Mouse (Mus musculus) layer of hippocampus, postnatal 10 days (tissue): Measurements from ENCODE around the gene Slc25a28. TPM values are rescaled to one million over a fixed set of nuclear protein-coding genes. Genes with fewer than 3 reads are reported as not detected.

Experiments
- DNase-seq, 2 experiments: peaks; one replicate each; pipeline ENCODE4 v3.0.0; 2021; ENCODE audit warnings: low spot score in 2 of 2
- long read RNA-seq: library from polyadenylated mRNA; stranded (forward); transcript quantifications from one replicate; pipeline ENCODE4 v2.0.0, GENCODE M21; 2023
- total RNA-seq, 2 experiments: library from RNA; stranded (reverse); gene quantifications; 2 replicates each; pipeline ENCODE4 v1.2.3; 2021

Slc25a28 gene
- total RNA-seq: 10 to 100 TPM; 36.2 to 40.2 TPM
- long read RNA-seq, transcript Slc25a28-201 (4 exons, 1,535 nt): major isoform, 16 of 42 reads
- long read RNA-seq, partial matches to known transcripts: 0 of 42 reads
- long read RNA-seq, other reads (novel, unspliced or antisense): 25 of 42 reads

DNA sequence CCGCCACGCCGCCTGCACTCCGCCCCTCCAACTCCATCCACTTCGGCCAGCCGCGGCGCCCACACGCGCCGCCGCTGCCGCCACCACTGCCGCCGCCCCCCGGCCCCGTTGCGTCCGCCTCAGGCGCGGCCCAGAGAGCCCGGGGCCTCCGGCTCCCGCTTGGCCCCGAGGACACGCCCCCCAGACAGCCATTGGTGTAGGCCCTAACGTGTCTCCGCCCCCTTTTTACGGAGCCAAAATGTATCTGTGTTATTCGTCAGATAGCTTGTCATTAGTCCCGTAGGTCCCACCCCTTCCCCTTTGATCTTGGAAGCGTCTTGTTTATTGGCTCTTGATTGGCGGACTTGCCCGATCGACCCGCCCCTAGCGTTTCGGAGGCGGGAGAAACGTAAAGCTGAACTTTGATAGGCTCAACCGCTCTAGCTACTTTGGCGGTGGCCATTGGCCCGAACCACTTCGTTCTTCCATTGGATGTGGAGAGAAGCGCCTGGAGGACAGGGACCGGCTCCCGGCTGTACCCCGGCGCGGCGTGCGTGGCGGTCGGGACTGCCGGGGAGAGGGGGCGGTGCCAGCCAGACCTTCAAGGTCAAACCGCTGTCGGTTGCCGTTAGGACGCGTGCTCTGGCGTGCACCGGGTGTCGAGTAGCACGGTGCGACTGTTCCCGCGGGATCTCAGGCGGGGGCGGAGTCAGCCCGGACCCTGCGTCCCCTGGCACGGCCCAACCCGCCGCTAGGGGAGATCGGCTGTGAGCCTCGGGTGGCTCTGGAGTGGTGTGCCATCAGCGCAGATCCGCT is at the start of gene Slc25a28:
TSS of gene Slc25a28 (minus strand) at position 152 of the 795 bp plus-strand sequence.
- DNase-seq: peak; percentile 97

DNA sequence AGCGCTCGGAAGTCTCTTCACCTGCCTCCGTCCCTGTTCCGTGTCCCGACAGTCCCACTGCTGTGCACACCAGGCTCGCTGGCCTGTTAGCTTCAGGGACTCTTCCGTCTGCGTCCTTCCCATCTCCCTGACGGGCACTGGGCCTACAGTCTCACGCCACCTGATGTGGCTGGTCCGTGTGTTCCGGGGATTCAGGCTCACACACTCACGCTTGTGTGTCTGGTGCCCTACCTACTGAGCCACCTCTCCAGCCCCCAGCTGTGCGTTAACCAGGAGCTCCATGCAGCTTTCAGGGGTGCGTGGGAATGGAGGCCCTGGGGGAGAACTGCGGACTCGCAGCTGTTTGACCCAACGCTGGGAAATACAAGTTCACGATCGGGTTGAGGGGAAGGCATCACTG is 49.5 kb upstream of the Slc25a28 start:
- no peak for DNase-seq

DNA sequence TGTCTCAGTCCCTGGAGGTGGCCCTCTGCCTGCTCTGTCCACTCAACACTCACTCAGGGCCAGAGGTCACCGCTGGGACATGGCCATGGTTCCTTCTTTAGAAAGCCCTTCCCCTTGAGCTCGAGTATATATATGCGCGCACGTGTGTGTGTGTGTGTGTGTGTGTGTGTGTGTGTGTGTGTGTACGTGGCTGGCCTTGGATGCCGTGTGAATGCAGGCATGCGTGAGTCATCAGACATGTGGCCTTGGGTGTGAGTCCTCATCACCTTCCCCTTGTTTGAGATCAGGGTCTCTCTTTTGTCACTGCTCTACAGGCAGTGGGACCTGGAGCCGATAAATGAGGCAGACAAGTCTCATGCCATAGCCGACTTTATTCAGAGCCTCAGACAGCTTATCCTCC is 48.8 kb upstream of the Slc25a28 start:
- DNase-seq: no peak

DNA sequence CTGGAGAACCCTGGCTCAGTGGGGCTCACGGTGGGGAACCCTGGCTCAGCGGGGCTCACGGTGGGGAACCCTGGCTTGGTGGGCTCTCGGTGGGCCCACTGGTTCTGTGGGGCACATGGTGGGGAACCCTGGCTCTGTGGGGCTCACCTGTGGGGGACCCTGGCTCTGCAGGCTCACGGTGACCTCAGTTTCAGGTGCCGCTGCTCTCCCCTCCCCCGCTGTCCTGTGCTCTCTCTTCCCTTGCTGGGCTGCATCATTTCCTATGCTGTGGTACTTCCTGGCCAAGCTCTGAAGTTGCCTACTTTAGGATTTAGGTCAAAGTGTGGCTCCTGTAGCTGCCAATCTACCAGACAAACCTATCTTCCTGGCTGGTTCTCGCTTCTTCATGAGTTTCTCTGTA is 48.2 kb upstream of the Slc25a28 start:
- DNase-seq: no peak

DNA sequence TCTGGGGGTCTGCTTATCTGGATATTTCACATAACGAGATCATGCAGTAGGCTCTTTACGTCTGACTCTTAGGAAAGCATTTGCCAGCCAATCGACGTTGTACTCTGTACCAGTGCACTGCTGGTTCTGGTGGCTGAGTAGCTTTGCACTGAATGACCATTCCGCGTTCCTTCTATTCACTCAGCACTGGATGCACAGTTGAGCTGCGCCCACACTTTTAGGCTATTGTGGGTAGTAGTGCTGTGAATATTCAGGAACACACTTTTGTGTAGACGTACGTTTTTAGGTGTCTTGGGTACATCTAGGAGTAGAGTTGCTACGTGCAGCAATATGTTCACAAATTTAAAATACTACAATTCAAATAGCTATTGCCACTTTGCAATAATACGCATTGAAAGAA is 45.4 kb upstream of the Slc25a28 start:
- no peak for DNase-seq

DNA sequence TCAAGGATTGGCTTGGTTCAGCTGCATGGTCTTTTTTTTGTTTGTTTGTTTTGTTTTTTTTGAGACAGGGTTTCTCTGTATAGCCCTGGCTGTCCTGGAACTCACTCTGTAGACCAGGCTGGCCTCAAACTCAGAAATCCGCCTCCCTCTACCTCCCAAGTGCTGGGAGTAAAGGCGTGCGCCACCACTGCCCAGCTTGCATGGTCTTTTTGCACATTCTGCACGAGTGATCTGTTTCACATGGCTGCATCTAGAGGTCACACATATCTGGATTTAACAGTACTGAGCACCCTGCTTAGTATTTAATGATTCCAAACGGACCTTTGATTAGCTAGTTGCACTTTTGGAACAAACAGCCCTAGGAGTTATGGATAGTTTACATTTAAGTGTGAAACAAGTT is 37.3 kb upstream of the Slc25a28 start:
- no peak for DNase-seq

DNA sequence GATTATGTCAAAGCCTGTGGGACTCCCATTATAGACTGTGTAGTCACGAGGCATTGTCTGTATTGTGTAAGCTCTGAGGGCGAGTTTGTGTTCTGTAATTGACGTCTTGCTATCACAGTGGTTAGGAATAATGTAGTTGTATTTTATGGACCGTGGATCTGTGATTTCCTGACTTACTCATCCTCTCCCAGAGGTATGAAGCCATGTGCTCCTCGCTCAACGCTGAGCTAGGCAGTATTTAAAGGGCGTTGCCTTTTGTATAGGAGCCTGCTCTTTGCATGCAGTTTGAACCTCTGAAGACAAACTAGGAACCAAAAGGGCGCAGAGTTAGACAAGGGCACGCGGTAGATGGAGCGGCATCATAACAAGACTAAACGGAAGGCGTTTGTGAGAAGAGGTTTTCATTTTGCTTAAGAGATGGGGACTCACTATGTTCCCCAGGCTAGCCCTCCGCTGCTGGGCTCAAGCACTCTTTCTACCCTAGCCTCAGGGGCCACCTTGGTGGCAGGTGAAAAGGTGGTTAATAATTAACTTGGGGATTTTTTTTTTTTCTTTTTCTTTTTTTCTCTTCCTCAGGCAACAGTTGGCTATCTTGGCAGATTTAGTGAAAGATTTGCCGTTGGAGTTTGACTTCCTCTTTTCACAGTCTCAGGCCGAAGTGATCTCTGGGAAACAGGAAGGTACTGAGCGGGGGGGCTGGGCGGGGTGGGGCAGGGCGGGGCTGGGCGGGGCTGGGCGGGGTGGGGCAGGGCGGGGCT is 36.7 kb upstream of the Slc25a28 start:
- no peak for DNase-seq

DNA sequence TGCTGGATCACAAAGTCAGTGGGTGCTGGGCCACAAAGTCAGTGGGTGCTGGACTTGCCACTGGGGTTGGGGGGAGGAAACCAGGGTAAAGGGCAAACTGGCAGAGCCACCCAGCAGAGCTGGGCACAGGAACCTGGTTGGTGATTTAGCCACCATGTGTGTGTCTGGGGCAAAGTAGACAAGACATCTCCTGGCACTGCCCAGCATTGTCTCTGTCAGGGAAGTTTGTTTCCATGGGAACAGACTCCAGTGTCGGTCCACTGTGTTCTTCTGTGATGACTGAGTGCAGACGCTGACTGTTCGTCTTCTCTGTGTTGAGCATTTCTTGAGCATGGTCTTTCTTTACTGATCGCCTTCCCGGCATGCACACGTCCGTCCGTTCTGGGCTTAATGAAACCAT is 34.6 kb upstream of the Slc25a28 start:
- DNase-seq: no peak

DNA sequence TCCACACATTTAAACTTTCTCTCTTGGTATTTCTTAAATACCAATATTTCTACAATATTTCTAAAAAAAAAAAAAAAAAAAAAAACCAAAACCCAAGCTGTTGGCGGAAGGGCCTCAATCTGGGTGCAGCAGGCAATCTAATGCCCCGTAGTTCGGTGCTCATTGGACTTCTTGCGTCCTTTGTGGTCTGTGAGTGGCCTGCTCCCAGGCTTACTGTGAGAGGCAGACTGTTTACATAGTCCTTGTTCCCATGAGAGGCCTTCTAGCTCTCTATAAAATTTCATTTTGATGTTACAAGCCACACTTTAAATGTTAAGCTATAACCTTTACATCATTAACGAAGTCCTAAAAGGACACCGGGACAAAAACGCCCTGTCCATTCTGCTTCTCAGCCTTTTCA is 33.5 kb upstream of the Slc25a28 start:
- no peak for DNase-seq

DNA sequence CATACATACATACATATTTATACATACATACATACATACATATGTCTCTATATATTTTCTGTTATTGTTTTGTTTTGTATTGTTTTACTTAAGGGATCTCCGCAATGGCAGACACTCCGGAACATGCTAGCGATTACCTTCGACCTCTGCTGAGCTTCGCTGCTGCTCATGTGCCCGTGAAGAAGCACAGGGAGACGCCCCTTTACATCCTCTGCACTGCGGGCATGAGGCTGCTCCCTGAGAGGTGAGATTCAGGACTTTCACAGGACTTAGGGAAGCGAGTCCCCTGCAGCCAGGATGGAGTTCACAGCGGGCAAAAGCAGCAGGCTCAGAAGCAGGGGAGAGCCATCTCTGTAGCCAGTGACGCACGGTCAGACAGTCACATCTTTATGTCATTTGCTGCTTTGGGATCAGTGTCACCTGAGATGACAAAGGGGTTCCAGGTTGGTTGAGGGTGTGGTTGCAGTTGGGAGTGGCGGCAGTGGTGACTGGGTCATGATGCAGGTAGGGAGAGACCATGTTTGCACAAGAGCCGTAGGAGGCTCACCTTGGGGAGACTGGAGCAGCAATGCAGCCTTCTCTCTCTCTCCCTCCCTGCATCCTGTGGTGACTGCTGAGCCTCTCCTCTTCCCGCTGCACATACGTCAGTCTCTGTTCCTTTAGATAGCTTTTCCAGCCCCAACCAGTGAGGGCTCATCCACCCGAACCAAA is 30.3 kb upstream of the Slc25a28 start:
- no peak for DNase-seq

DNA sequence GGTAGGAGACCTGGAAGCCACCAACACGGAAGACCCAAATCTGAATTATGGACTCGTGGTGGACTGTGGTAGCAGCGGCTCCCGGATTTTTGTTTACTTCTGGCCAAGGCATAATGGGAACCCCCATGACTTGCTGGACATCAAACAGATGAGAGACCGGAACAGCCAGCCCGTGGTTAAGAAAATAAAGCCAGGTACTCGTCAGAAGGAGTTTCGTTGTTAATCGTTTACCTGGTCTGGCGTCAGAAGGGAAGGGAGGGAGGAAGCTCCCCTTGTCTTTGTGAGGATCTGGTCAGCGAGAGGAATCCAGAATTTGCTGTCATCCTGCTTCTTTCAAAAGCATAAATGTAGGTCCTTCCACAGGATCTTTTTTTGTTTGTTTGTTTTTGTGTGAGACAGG is 29.5 kb upstream of the Slc25a28 start:
- DNase-seq: no peak

DNA sequence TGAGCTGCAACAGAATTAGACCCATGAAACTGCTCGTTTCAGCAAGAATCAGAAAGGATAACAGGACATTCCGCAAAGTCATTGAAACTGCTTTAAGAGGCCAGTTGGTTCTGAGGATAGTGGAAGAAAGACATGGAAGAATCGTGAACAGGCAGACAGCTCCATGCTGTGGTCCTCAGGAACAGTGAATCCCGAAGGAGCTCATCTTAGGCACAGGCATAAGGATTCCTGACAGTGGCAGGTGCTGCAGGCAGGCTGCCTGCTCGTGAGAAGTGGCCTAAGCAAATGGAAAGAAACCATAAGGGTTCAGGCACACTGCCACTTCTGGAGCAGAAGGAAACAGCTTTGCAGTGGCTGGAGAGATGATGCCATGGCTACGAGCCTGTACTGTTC is 25.1 kb upstream of the Slc25a28 start:
- no peak for DNase-seq

DNA sequence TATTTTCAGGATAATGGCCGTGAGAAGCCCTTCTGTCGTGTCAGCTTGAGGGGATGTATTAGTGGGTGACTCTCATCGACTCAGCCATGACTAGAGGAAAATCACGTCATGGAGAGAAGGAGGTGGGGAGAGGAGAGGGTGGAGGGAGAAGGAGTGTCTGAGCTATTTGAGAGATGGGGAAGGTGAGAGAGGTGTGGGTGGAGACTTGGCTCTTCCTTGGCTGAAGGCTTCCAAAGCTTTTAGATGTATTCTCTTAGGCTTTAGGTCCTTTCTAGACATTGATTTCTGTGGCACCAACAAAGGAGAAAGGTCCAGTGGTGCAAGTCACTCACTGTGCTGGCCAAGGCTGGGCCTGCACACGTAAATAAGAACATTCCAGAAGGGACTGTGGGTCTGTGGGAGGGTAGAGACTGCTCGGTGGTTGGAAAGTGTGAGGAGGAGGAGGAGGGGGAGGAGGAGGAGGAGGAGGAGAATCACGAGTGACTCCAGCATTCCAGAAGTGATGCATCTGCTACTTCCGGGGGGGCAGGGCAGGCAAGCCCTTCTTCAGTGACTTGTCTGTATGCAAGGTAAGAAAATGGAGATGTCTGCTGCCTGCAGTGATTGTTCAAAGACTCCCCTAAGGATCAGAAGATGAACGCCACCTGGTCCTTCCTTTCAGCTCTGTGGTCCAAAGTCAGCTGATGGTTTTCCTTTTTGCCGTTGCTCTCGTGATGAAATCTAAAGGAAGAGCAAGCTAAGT is 24.5 kb upstream of the Slc25a28 start:
- DNase-seq: no peak

DNA sequence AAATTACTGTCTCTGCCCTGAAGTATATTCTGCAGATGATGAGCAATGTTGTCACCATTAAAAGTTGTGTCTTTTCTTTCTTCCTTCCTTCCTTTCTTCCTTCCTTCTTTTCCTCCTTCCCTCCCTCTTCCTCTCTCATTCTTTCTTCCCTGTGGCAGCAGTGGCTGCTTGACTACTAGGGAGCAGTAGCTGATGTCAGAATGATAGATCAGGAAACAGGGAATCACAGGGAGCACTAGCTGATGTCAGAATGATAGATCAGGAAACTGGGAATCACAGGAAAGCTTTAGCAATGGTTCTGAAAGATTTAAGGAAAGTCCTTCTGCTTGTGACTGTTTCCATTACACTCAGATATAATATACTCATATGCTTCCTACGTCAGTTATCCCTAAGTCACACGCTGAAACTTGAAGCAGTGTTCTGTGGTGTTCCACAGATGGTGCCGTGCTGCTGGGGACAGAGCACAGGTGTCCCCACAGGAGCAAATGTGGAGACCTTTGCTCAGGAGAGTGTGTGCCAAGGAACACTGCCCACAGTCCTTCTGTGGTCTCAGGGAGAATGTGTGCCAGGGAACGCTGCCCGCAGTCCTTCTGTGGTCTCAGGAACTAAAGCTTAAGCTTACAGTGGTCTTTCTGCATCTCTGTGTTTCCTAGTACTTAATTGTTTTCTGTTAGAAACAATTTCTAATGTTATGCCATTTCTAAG is 23.1 kb upstream of the Slc25a28 start:
- DNase-seq: no peak

DNA sequence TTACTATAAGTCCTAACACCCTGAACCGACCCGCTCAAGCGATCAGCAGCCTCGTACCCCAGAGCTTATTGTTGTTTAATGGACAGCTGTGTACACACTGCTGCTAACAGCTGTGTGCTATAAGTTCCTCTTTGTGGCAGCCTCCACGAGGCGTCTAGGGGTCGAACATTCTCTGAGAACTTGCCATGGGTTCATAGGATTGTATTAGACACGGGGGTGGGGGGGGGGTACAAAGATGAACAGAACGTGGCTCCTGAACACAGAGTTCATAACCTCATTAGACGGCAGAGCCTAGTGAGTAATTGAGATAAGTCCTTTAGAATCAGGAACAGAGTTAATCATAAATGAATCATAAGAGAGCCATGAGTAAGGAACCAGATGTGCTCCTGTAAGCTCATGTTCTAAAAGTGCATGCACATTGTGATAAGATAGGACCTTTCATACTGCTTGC is 20.9 kb upstream of the Slc25a28 start:
- DNase-seq: no peak

DNA sequence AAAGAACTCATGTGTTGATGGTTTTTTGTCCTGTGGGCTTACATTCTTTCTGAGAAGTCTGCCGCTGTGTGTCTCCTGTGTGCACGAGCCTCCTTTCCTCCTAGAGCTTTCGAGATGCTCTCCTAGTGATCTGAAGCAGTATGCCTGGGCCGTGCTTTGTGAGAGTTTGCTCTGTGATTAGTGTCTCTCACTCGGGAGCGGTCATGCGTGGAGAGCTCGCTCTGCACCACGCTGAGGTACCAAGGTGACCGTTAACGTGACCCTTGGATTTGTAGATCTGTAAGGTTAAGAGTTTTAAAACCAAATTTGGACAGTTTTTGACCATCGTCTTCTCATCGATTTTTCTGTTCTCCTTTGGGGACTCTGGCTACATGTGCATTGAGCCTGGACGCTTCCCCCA is 18.1 kb upstream of the Slc25a28 start:
- no peak for DNase-seq

DNA sequence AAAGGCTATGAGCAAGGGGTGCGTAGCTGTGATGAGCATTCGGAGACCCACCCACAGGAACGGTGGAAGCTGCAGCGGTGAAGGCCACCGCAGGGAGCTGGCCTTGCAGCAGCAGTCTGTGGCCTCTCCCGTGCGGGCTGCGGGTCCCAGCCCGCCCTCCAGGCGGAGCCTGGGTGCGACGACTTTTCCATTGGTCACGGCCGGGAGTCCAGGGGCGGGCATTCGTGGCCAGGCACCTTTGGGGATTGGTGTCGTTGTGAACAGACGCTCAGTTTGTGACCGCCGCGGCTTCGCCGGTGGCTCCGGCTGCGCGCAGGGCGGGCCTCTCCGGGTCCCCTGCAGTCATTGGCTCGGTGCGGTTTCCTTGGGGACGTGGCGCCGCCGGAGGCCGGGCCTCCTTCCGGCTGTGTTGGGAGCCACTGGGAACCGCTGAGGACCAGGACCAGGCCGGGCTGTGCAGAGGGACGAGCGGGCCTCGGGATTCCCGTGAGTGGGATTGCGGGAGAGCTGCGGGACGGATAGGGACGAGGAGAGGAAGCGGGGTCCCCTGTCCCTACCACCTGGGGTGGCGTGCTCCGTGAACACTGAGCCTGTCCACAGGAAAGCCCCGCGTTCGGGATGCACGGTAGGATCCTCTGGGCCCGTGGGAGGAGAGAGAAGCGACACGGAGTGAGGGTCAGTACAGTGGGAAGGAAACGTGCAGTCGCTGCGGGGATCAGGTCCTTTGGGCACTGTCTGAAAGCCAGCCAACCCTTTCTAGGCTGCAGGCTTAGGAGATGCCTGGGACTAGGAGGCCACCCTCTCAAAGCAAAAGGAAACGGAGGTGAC is 15.0 kb upstream of the Slc25a28 start, which contains the start of gene Entpd7:
TSS of gene Entpd7 (plus strand) at position 254 of the 828 bp plus-strand sequence.
- peak; percentile 95 to 97 for DNase-seq

DNA sequence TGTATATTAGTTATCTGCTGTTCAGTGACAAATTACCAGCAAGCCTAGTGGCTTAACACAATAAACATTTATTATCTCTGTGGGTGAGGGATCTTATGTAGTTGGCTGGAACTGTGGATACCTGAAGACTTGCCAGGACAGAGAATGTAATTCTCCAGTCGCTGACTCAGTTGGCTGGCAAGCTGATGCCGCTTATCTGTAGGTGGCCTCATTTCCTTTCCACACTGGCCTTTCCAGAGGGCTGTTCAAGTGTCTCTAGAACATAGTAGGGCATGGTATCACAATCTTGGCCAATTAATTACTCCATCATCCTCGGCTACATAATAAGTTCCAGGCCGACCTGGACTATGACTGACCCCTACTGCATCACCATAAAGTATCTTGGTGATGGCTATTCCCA is 6.9 kb upstream of the Slc25a28 start:
- no peak for DNase-seq

DNA sequence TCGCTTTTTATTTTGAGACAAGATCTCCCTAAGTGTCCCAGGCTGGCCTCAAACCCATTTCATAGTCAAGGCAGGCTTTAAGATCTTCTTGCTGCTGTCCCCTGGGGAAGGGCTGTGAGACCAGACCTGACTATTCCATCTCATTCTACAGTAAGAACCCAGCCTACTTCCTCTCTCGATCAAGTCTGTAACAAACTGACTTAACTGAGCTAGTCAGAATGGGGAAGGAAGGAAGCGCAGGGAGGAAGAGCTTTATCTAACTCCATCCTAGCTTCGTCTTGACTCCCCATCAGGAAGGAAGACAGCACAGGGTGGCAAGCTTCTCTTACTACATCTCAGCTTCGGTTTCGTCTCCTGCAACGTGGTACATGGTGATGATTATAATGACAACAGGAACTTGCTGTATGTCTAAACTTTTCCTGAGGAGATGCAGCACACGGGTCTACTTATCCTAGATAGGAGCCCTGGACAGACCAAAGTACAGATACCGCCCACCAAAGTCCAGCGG is 4.8 kb upstream of the Slc25a28 start:
- DNase-seq: no peak
